Mouse (Mus musculus): ENCODE measurements at regions not wholly inside any gene's neighbourhood (a gene's known extent, or its start where the extent isn't known, plus 50 kb on each side); places are given as distances from the start of the nearest gene placed in this dataset.

- peaks cover 42% of the 10 kb centered on the region for H3K4me1 ChIP-seq
- no peaks in the 10 kb centered on the region for H3K27me3 ChIP-seq (replicated peaks)
- ATAC-seq = peak; percentile 75
- 0 out of 2 replicates have a peak overlapping the region, but pooled peaks have one; percentile 37 for H3K4me2 ChIP-seq
- H3K9me3 ChIP-seq (replicated peaks) = no peaks in the 10 kb centered on the region
- no peak overlapping the region for H3K4me3 ChIP-seq
- 0 out of 2 replicates have a peak overlapping the region, but pooled peaks have one; percentile 45 for H3K9ac ChIP-seq
- H3K27ac ChIP-seq = peak overlapping the region; percentile 83
- H3K36me3 ChIP-seq = no peaks in the 10 kb centered on the region
Measured at GRCm38 (mm10) chr14:36691958-36692357, 276.6 kb downstream of the Ccser2 start.

- H3K9ac ChIP-seq = peak overlapping the region; percentile 45; the same call in 1 of the 2 replicates
Measured at GRCm38 (mm10) chr14:36691018-36691417, 277.6 kb downstream of the Ccser2 start.

GRCm38 (mm10) chr14:36658678-36659263 lies 309.8 kb downstream of the Ccser2 start:
- Histone ChIP-seq H3K9ac (0 out of 2 replicates have a peak overlapping the region, but pooled peaks have one; percentile 22), H3K4me1 (peaks cover 32% of the 10 kb centered on the region), H3K4me3 (no peak overlapping the region), H3K27me3 (replicated peaks) (no peaks in the 10 kb centered on the region), H3K36me3 (no peaks in the 10 kb centered on the region), H3K4me2 (0 out of 2 replicates have a peak overlapping the region, but pooled peaks have one; percentile 1), H3K27ac (peak overlapping the region; percentile 91), H3K9me3 (replicated peaks) (no peaks in the 10 kb centered on the region)
- WGBS (ENCODE audit: insufficient replicate concordance) = 51% methylated on average over 1 of the region's 1 CpGs
- peak; percentile 73 for ATAC-seq

More at GRCm38 (mm10) chr14:36691018-36691417, 277.6 kb downstream of the Ccser2 start:
- peaks cover 42% of the 10 kb centered on the region for H3K4me1 ChIP-seq
- H3K36me3 ChIP-seq = no peaks in the 10 kb centered on the region
- WGBS (ENCODE audit: insufficient replicate concordance) = 31% methylated on average over 2 of the region's 2 CpGs
- ATAC-seq = peak; percentile 94
- H3K27ac ChIP-seq = peak overlapping the region; percentile 83
- peak overlapping the region; percentile 37 for H3K4me2 ChIP-seq
- H3K9me3 ChIP-seq (replicated peaks) = no peaks in the 10 kb centered on the region
- H3K4me3 ChIP-seq = no peak overlapping the region
- H3K27me3 ChIP-seq (replicated peaks) = no peaks in the 10 kb centered on the region

- peak; percentile 98 for ATAC-seq
- Histone ChIP-seq H3K9ac (no peak overlapping the region), H3K9me3 (replicated peaks) (no peaks in the 10 kb centered on the region), H3K36me3 (no peaks in the 10 kb centered on the region), H3K27ac (peak overlapping the region; percentile 91), H3K4me3 (no peak overlapping the region), H3K4me1 (peaks cover 32% of the 10 kb centered on the region), H3K27me3 (replicated peaks) (no peaks in the 10 kb centered on the region), H3K4me2 (0 out of 2 replicates have a peak overlapping the region, but pooled peaks have one; percentile 13)
- 28% methylated on average over 3 of the region's 3 CpGs for WGBS (ENCODE audit: insufficient replicate concordance)
Measured at GRCm38 (mm10) chr14:36658193-36658592, 310.4 kb downstream of the Ccser2 start.

GRCm38 (mm10) chr14:36652982-36653557 lies 315.5 kb downstream of the Ccser2 start:
- no peaks in the 10 kb centered on the region for H3K27me3 ChIP-seq (replicated peaks)
- no peaks in the 10 kb centered on the region for H3K9me3 ChIP-seq (replicated peaks)
- no peaks in the 10 kb centered on the region for H3K36me3 ChIP-seq
- H3K27ac ChIP-seq = no peak overlapping the region
- ATAC-seq = no peak
- peaks cover 15% of the 10 kb centered on the region for H3K4me1 ChIP-seq
- 43% methylated on average over 6 of the region's 6 CpGs for WGBS (ENCODE audit: insufficient replicate concordance)
- H3K4me2 ChIP-seq = no peak overlapping the region
- no peak overlapping the region for H3K9ac ChIP-seq
- no peak overlapping the region for H3K4me3 ChIP-seq

GRCm38 (mm10) chr14:36651053-36651735 lies 317.4 kb downstream of the Ccser2 start:
- H3K27me3 ChIP-seq (replicated peaks) = no peaks in the 10 kb centered on the region
- H3K27ac ChIP-seq = no peak overlapping the region
- no peaks in the 10 kb centered on the region for H3K9me3 ChIP-seq (replicated peaks)
- no peak overlapping the region for H3K4me2 ChIP-seq
- no peaks in the 10 kb centered on the region for H3K36me3 ChIP-seq
- peaks cover 9% of the 10 kb centered on the region for H3K4me1 ChIP-seq
- no peak overlapping the region for H3K4me3 ChIP-seq
- no peak for ATAC-seq
- no peak overlapping the region for H3K9ac ChIP-seq
- WGBS (ENCODE audit: insufficient replicate concordance) = 57% methylated on average over 6 of the region's 6 CpGs

GRCm38 (mm10) chr14:36646649-36647048 lies 321.9 kb downstream of the Ccser2 start:
- WGBS (ENCODE audit: insufficient replicate concordance) = 73% methylated on average over 3 of the region's 3 CpGs
- Histone ChIP-seq H3K4me1 (peaks cover 13% of the 10 kb centered on the region), H3K9ac (no peak overlapping the region), H3K27me3 (replicated peaks) (no peaks in the 10 kb centered on the region), H3K36me3 (no peaks in the 10 kb centered on the region), H3K4me2 (no peak overlapping the region), H3K27ac (no peak overlapping the region), H3K9me3 (replicated peaks) (no peaks in the 10 kb centered on the region), H3K4me3 (no peak overlapping the region)
- peak; percentile 32; the same call in 1 of the 2 replicates for ATAC-seq

GRCm38 (mm10) chr14:36646237-36646636 lies 322.3 kb downstream of the Ccser2 start:
- Histone ChIP-seq H3K4me2 (no peak overlapping the region), H3K9me3 (replicated peaks) (no peaks in the 10 kb centered on the region), H3K27me3 (replicated peaks) (no peaks in the 10 kb centered on the region), H3K27ac (no peak overlapping the region), H3K9ac (no peak overlapping the region), H3K4me1 (peaks cover 13% of the 10 kb centered on the region), H3K4me3 (no peak overlapping the region), H3K36me3 (no peaks in the 10 kb centered on the region)
- ATAC-seq = peak; percentile 82

- H3K4me3 ChIP-seq = no peak overlapping the region
- no peaks in the 10 kb centered on the region for H3K9me3 ChIP-seq (replicated peaks)
- H3K27ac ChIP-seq = no peak overlapping the region
- H3K4me2 ChIP-seq = no peak overlapping the region
- no peaks in the 10 kb centered on the region for H3K27me3 ChIP-seq (replicated peaks)
- H3K36me3 ChIP-seq = no peaks in the 10 kb centered on the region
- peaks cover 29% of the 10 kb centered on the region for H3K4me1 ChIP-seq
- H3K9ac ChIP-seq = 0 out of 2 replicates have a peak overlapping the region, but pooled peaks have one; percentile 10
- peak; percentile 47; the same call in 1 of the 2 replicates for ATAC-seq
Measured at GRCm38 (mm10) chr14:36624822-36625221, 343.8 kb downstream of the Ccser2 start.

GRCm38 (mm10) chr14:36624134-36624533 lies 344.4 kb downstream of the Ccser2 start:
- Histone ChIP-seq H3K4me2 (no peak overlapping the region), H3K9ac (no peak overlapping the region), H3K36me3 (no peaks in the 10 kb centered on the region), H3K4me1 (peaks cover 35% of the 10 kb centered on the region), H3K27me3 (replicated peaks) (no peaks in the 10 kb centered on the region), H3K9me3 (replicated peaks) (no peaks in the 10 kb centered on the region), H3K4me3 (no peak overlapping the region), H3K27ac (no peak overlapping the region)
- ATAC-seq = no peak
- WGBS (ENCODE audit: insufficient replicate concordance) = 86% methylated on average over 1 of the region's 1 CpGs

- no peak overlapping the region for H3K9ac ChIP-seq
- no peaks in the 10 kb centered on the region for H3K27me3 ChIP-seq (replicated peaks)
- ATAC-seq = no peak
- WGBS (ENCODE audit: insufficient replicate concordance) = 66% methylated on average over 1 of the region's 1 CpGs
- no peak overlapping the region for H3K4me2 ChIP-seq
- no peak overlapping the region for H3K4me3 ChIP-seq
- no peak overlapping the region for H3K27ac ChIP-seq
- peaks cover 46% of the 10 kb centered on the region for H3K4me1 ChIP-seq
- H3K36me3 ChIP-seq = no peaks in the 10 kb centered on the region
- H3K9me3 ChIP-seq (replicated peaks) = no peaks in the 10 kb centered on the region
Measured at GRCm38 (mm10) chr14:36623036-36623435, 345.5 kb downstream of the Ccser2 start.

GRCm38 (mm10) chr14:36618459-36619085 lies 350.0 kb downstream of the Ccser2 start:
- H3K4me3 ChIP-seq = no peak overlapping the region
- H3K4me2 ChIP-seq = peak overlapping the region; percentile 47
- H3K4me1 ChIP-seq = peaks cover 38% of the 10 kb centered on the region
- peak; percentile 90 for ATAC-seq
- peak overlapping the region; percentile 79 for H3K27ac ChIP-seq
- H3K9ac ChIP-seq = no peak overlapping the region
- WGBS (ENCODE audit: insufficient replicate concordance) = 33% methylated on average over 1 of the region's 1 CpGs
- H3K9me3 ChIP-seq (replicated peaks) = no peaks in the 10 kb centered on the region
- H3K27me3 ChIP-seq (replicated peaks) = no peaks in the 10 kb centered on the region
- no peaks in the 10 kb centered on the region for H3K36me3 ChIP-seq
